Mouse (Mus musculus) myocyte (in vitro differentiated cells): ENCODE results near the gene Trpm3. TPM values are rescaled to one million over a fixed set of nuclear protein-coding genes. Genes with fewer than 3 reads are reported as not detected.

Source experiments
- H3K27me3 ChIP-seq: one replicate; pipeline ENCODE4 v1.6.1; 2011; ENCODE audit not compliant: control insufficient read depth, insufficient read depth, insufficient read length
- H3K36me3 ChIP-seq: one replicate; pipeline ENCODE4 v1.6.1; 2011; ENCODE audit not compliant: control insufficient read depth, insufficient read depth
- H3K4me2 ChIP-seq: one replicate; pipeline ENCODE4 v1.6.1; 2011; ENCODE audit warnings: low read depth, control low read depth
- H3K4me3 ChIP-seq: one replicate; pipeline ENCODE4 v1.5.1; 2011; ENCODE audit warnings: mild to moderate bottlenecking, control low read depth, moderate library complexity
- H3K79me2 ChIP-seq: one replicate; pipeline ENCODE4 v1.6.1; 2011; ENCODE audit not compliant: control insufficient read depth, insufficient read depth
- H3ac ChIP-seq: one replicate; pipeline ENCODE4 v1.6.1; 2011; ENCODE audit not compliant: control insufficient read depth, insufficient read length
- CEBPB ChIP-seq: IDR thresholded peaks from 2 replicates; pipeline ENCODE4 v1.6.1; 2011; ENCODE audit warnings: mild to moderate bottlenecking, moderate library complexity; ENCODE audit not compliant: poor library complexity, insufficient read depth, severe bottlenecking
- E2F4 ChIP-seq: IDR thresholded peaks from one replicate; pipeline ENCODE4 v1.6.1; 2011; ENCODE audit warnings: mild to moderate bottlenecking, control low read depth, moderate library complexity; ENCODE audit not compliant: insufficient read depth
- MAX ChIP-seq: IDR thresholded peaks from one replicate; pipeline ENCODE4 v1.6.1; 2011; ENCODE audit warnings: low read depth, mild to moderate bottlenecking, control low read depth
- MYOD1 ChIP-seq, 3 experiments: IDR thresholded peaks; one replicate each; pipeline ENCODE4 v1.6.1; 2011; ENCODE audit warnings: control low read depth in 2 of 3, low read depth in 2 of 3, mild to moderate bottlenecking in 2 of 3, moderate library complexity in 1 of 3; ENCODE audit not compliant: insufficient read length in 2 of 3, control insufficient read depth in 1 of 3
- MYOG ChIP-seq, 3 experiments: IDR thresholded peaks; one replicate each; pipeline ENCODE4 v1.6.1; 2011; ENCODE audit warnings: control low read depth in 2 of 3, low read depth in 2 of 3, mild to moderate bottlenecking in 2 of 3; ENCODE audit not compliant: insufficient read length in 2 of 3, control insufficient read depth in 1 of 3, insufficient read depth in 1 of 3
- POLR2A ChIP-seq: IDR thresholded peaks from one replicate; pipeline ENCODE4 v1.6.1; 2011; ENCODE audit warnings: low read depth, mild to moderate bottlenecking, control low read depth, moderate library complexity; ENCODE audit not compliant: insufficient read length
- POLR2AphosphoS2 ChIP-seq: IDR thresholded peaks from one replicate; pipeline ENCODE4 v1.6.1; 2011; ENCODE audit warnings: low read depth, control low read depth; ENCODE audit not compliant: insufficient read length
- REST ChIP-seq: IDR thresholded peaks from one replicate; pipeline ENCODE4 v1.6.1; 2011; ENCODE audit warnings: mild to moderate bottlenecking, control low read depth, moderate library complexity; ENCODE audit not compliant: insufficient read depth, insufficient read length
- SRF ChIP-seq: IDR thresholded peaks from one replicate; pipeline ENCODE4 v1.6.1; 2011; ENCODE audit warnings: low read depth; ENCODE audit not compliant: control insufficient read depth, insufficient read length
- TCF12 ChIP-seq: IDR thresholded peaks from one replicate; pipeline ENCODE4 v1.6.1; 2011; ENCODE audit warnings: mild to moderate bottlenecking, control low read depth; ENCODE audit not compliant: poor library complexity, insufficient read depth, severe bottlenecking
- TCF3 ChIP-seq: IDR thresholded peaks from one replicate; pipeline ENCODE4 v1.6.1; 2011; ENCODE audit warnings: low read depth, control low read depth; ENCODE audit not compliant: insufficient read length
- USF1 ChIP-seq: IDR thresholded peaks from one replicate; pipeline ENCODE4 v1.6.1; 2011; ENCODE audit warnings: low read depth, mild to moderate bottlenecking, control low read depth, moderate library complexity
- polyA plus RNA-seq: library from polyadenylated mRNA; unstranded; fragments of >200 nt; fragmentation: generic; extraction: Trizol; gene quantifications from one replicate; pipeline ENCODE4 v1.2.1, GENCODE M21; 2012; ENCODE audit warnings: missing spikeins

The Trpm3 gene
- polyA plus RNA-seq, 1 experiment, result 0.05 TPM

DNA sequence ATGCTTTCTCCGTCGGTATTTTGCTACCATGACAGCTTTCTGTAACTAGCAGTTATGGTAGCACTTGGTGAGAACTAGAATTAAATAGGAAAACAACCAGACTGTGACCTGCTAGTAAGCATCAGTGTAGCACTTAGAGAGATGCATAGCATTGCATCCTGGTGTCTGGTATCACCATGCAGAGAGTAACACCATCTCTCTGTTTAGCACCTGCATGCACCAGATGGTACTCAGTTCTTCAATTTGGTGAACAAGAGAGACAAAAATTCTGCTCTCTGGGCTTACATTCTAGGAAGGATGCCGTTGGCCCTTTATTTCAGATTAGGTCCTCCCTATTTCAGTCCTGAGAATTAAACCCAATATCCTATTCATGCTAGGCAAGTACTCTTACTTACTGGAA is 834.4 kb downstream of the Trpm3 start:
- H3K27me3 ChIP-seq, result no peaks in the 10 kb centered on the region
- no peak overlapping the region for H3K4me2 ChIP-seq
- no peak overlapping the region for H3K4me3 ChIP-seq
- no peak overlapping the region for H3ac ChIP-seq
- no peaks in the 10 kb centered on the region for H3K79me2 ChIP-seq
- no peaks in the 10 kb centered on the region for H3K36me3 ChIP-seq
- TF ChIP-seq MAX (no peak), CEBPB (no peak), SRF (no peak), POLR2AphosphoS2 (no peak), POLR2A (no peak), E2F4 (no peak), TCF3 (no peak), TCF12 (no peak), MYOG (IDR thresholded peaks at IDR 0.05; ENCODE audit: control insufficient read depth in 1 of 3, insufficient read depth in 1 of 3, insufficient read length in 2 of 3, low read depth in 2 of 3) (no peak), REST (no peak), USF1 (no peak), MYOD1 (IDR thresholded peaks at IDR 0.05; ENCODE audit: control insufficient read depth in 1 of 3, insufficient read length in 2 of 3, low read depth in 2 of 3) (no peak)

DNA sequence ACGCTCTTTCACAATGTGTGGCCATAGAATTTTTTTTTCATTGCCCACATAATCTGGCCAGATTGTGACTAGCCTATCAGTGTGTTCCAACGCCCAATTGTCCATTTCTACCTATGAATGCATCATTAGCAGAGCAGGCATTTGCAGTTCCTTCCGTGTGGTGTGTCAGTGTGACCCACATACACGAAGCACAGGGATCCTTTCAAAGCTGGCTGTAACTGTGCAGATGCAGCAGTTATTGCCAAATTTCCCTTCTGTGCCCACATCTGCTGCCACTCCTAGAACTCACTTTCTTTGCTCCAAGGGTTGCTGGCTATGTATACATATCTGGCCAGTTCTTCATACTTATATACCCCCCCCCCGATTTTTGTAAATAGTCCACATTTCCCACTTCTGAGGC is 834.9 kb downstream of the Trpm3 start:
- Histone ChIP-seq H3ac (no peak overlapping the region), H3K36me3 (no peaks in the 10 kb centered on the region), H3K79me2 (no peaks in the 10 kb centered on the region), H3K27me3 (no peaks in the 10 kb centered on the region), H3K4me2 (no peak overlapping the region), H3K4me3 (no peak overlapping the region)
- TF ChIP-seq CEBPB, result no peak
- TF ChIP-seq TCF3, result no peak
- no peak for TF ChIP-seq MAX
- TF ChIP-seq MYOD1 (IDR thresholded peaks at IDR 0.05; ENCODE audit: control insufficient read depth in 1 of 3, insufficient read length in 2 of 3, low read depth in 2 of 3), result no peak
- no peak for TF ChIP-seq REST
- no peak for TF ChIP-seq USF1
- no peak for TF ChIP-seq MYOG (IDR thresholded peaks at IDR 0.05; ENCODE audit: control insufficient read depth in 1 of 3, insufficient read depth in 1 of 3, insufficient read length in 2 of 3, low read depth in 2 of 3)
- no peak for TF ChIP-seq POLR2AphosphoS2
- TF ChIP-seq SRF, result no peak
- no peak for TF ChIP-seq POLR2A
- TF ChIP-seq E2F4, result no peak
- TF ChIP-seq TCF12, result no peak

- no peak overlapping the region for H3ac ChIP-seq
- no peak for TF ChIP-seq MAX
Observed at GRCm38 (mm10) chr19:22975801-22976200, 837.0 kb downstream of the Trpm3 start.

GRCm38 (mm10) chr19:22977508-22977907 is 838.7 kb downstream of the Trpm3 start:
- H3K79me2 ChIP-seq, result no peaks in the 10 kb centered on the region
- no peak overlapping the region for H3K4me2 ChIP-seq
- H3K36me3 ChIP-seq, result no peaks in the 10 kb centered on the region
- no peaks in the 10 kb centered on the region for H3K27me3 ChIP-seq
- no peak for TF ChIP-seq POLR2AphosphoS2
- no peak for TF ChIP-seq REST
- TF ChIP-seq TCF3, result no peak
- no peak overlapping the region for H3K4me3 ChIP-seq
- no peak overlapping the region for H3ac ChIP-seq

More at GRCm38 (mm10) chr19:22975801-22976200, 837.0 kb downstream of the Trpm3 start:
- Histone ChIP-seq H3K79me2 (no peaks in the 10 kb centered on the region), H3K4me2 (no peak overlapping the region), H3K27me3 (no peaks in the 10 kb centered on the region), H3K36me3 (no peaks in the 10 kb centered on the region), H3K4me3 (no peak overlapping the region)

GRCm38 (mm10) chr19:22978763-22979162 is 839.9 kb downstream of the Trpm3 start:
- TF ChIP-seq REST (no peak), MYOD1 (IDR thresholded peaks at IDR 0.05; ENCODE audit: control insufficient read depth in 1 of 3, insufficient read length in 2 of 3, low read depth in 2 of 3) (no peak), E2F4 (no peak), POLR2AphosphoS2 (no peak), MAX (no peak), TCF3 (no peak), SRF (no peak), USF1 (no peak), MYOG (IDR thresholded peaks at IDR 0.05; ENCODE audit: control insufficient read depth in 1 of 3, insufficient read depth in 1 of 3, insufficient read length in 2 of 3, low read depth in 2 of 3) (no peak), POLR2A (no peak), TCF12 (no peak), CEBPB (no peak)
- Histone ChIP-seq H3K4me2 (no peak overlapping the region), H3K79me2 (no peaks in the 10 kb centered on the region), H3K4me3 (no peak overlapping the region), H3K36me3 (no peaks in the 10 kb centered on the region), H3ac (no peak overlapping the region), H3K27me3 (no peaks in the 10 kb centered on the region)

- Histone ChIP-seq H3ac (no peak overlapping the region), H3K4me3 (no peak overlapping the region), H3K79me2 (no peaks in the 10 kb centered on the region), H3K27me3 (no peaks in the 10 kb centered on the region), H3K36me3 (no peaks in the 10 kb centered on the region), H3K4me2 (no peak overlapping the region)
- TF ChIP-seq E2F4 (no peak), MYOG (IDR thresholded peaks at IDR 0.05; ENCODE audit: control insufficient read depth in 1 of 3, insufficient read depth in 1 of 3, insufficient read length in 2 of 3, low read depth in 2 of 3) (no peak), TCF12 (no peak), MAX (no peak), SRF (no peak), CEBPB (no peak), REST (no peak), MYOD1 (IDR thresholded peaks at IDR 0.05; ENCODE audit: control insufficient read depth in 1 of 3, insufficient read length in 2 of 3, low read depth in 2 of 3) (no peak), POLR2A (no peak), USF1 (no peak)
Observed at GRCm38 (mm10) chr19:22979191-22979590, 840.3 kb downstream of the Trpm3 start.
